Mouse (Mus musculus): Measurements from ENCODE around the gene Tmtc1. TPM values are rescaled to one million over a fixed set of nuclear protein-coding genes. Genes with fewer than 3 reads are reported as not detected.
A peak's percentile ranks its signal among the peaks of the same experiment; 100 is the strongest.

Gene Tmtc1
- total RNA-seq, 2 experiments from 2014 or later: 0.42 to 0.45 TPM

DNA sequence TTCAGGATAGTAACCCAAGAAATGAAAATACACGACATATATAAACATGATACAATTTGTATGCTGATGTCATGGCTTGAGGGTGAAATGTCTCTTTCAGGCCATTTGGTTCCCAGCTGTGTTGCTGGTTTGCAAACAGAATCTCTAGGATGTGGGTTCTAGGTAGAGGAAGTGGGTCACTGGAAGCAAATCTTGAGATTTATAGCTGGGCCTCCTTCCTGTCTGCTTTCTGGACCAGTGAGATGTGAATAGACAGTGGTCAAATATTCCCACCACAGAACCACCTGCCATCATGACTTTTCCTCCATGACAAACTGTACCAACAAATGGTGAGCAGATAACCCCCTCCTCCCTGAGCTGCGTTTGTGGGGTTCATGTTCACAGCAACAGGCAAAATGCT is 186.4 kb downstream of the Tmtc1 start:
- no peak for ATAC-seq (replicated peaks; ENCODE audit: low FRiP score, poor library complexity, severe bottlenecking)

DNA sequence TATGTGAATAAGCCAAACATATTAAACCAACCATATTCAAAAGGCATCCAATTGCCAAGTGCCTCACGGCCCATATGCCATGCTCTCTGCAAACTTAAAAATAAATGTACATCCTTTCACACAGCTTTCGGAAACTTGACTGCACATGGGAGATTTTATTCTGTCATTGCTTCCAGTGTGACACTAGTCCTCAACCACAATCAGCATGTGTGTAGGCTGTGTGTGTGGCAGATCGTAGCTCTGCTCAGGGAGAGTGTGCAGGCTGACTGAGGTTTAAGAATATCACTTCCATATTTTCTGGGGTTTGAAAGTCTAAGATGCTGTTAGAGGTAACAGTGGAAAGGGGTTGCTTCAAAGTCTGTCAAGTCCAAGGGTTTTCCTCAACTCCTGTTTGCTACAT is 188.1 kb downstream of the Tmtc1 start:
- no peak for ATAC-seq (replicated peaks; ENCODE audit: low FRiP score, poor library complexity, severe bottlenecking)

GRCm38 (mm10) chr6:148255395-148256053 is 188.7 kb downstream of the Tmtc1 start:
- no peak for ATAC-seq (replicated peaks; ENCODE audit: low FRiP score, poor library complexity, severe bottlenecking)

- no peak for ATAC-seq (replicated peaks; ENCODE audit: low FRiP score, poor library complexity, severe bottlenecking)
Observed at GRCm38 (mm10) chr6:148249221-148249620, 195.0 kb downstream of the Tmtc1 start.

DNA sequence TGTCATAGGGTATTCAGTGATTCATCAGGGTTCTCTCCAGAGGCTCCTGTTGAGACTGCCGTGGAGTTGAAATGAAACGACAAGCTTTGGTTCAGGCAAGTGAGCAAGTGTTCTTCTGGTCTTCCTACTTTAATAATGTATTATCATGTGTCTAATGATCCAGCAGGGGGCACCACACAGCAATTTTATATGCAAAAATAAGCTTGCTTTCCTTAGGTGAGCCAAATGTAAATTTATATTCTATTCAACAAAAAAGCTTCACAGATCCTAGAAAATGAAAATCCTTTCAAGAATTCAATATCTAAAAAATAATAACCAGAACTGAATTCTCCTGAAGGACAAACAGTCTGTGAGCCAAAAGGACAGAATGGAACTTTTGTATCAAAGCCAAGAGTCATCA is 195.6 kb downstream of the Tmtc1 start:
- no peak for ATAC-seq (replicated peaks; ENCODE audit: low FRiP score, poor library complexity, severe bottlenecking)

- no peak for ATAC-seq (replicated peaks; ENCODE audit: low FRiP score, poor library complexity, severe bottlenecking)
Observed at GRCm38 (mm10) chr6:148246544-148246943, 197.6 kb downstream of the Tmtc1 start.

GRCm38 (mm10) chr6:148244836-148245235 is 199.4 kb downstream of the Tmtc1 start:
- no peak for ATAC-seq (replicated peaks; ENCODE audit: low FRiP score, poor library complexity, severe bottlenecking)

GRCm38 (mm10) chr6:148242304-148242703 is 201.9 kb downstream of the Tmtc1 start:
- no peak for ATAC-seq (replicated peaks; ENCODE audit: low FRiP score, poor library complexity, severe bottlenecking)

DNA sequence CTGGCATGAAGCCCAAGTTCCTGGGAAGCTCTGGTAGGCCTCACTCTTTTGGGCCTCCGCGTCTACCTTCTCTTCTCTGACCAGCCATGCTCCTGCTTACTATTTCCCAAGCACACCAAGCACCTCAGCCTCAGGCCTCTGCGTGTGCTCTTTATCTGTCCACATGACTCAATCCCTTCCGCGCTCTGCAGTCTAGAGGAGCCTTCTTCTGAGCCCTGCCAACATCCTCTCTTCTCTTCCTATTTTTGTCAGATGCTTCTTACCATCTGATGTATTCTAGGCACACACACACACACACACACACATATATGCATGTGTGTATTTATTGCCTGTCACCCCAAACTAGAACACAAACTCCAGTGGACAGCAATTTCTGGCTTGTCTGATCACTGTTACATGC is 202.5 kb downstream of the Tmtc1 start:
- peak; percentile 32; the same call in 1 of the 2 replicates for ATAC-seq (replicated peaks; ENCODE audit: low FRiP score, poor library complexity, severe bottlenecking)

- no peak for ATAC-seq (replicated peaks; ENCODE audit: low FRiP score, poor library complexity, severe bottlenecking)
Observed at GRCm38 (mm10) chr6:148239311-148239710, 204.9 kb downstream of the Tmtc1 start.

DNA sequence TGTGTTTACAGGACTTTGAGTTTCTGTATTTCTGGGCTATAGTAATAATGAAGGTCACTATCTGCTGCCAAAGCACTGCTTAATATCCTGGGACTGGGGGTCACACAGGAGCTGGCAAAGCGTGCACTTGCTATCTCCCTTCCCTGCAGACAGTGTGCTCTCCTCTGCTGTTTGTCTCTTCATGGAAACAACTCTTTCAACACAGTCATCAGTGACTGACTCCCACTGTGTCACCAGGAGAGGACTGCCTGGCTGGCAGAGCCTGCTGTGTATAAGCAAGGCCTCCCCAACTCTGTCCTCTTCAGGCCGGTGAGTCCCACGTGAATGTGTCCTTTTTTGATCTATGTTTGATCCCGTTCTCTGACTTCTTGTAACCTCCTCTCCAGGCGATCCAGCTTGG is 206.7 kb downstream of the Tmtc1 start:
- ATAC-seq (replicated peaks; ENCODE audit: low FRiP score, poor library complexity, severe bottlenecking): no peak

DNA sequence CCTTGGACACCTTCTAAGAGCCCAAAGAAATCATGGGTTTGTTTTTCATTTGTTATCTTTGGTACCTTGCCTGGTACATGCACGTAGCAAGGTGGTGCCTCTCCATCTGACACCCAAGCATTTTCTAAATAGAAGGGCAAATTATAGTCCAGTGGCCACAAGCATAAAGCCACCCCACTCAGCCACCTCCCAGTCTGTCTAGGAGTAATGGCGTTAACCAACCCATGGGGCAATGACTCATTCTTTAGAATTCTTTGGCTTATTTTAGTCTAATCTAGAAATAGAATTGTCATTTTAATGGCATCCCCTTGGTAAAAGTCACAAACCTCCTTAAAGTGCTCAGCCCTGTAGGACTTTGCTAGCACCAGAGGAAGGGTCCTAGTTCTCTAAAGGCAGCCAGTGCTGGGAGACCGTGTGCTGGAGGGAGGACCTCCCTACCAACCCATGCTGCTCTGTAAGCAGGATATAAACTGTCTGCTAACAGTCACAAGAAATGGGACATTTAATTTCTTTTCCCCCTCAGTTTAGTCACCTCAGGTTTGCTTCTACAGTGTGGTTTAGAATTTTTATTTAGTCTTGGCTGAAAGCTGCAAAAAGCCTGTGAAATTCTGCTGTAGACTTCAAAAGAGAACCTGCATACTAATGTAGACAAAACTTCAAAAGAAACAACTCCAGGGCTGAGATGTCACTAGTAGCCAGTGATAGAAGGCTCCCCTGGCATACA is 209.9 kb downstream of the Tmtc1 start:
- no peak for ATAC-seq (replicated peaks; ENCODE audit: low FRiP score, poor library complexity, severe bottlenecking)

GRCm38 (mm10) chr6:148227542-148227941 is 216.6 kb downstream of the Tmtc1 start:
- no peak for ATAC-seq (replicated peaks; ENCODE audit: low FRiP score, poor library complexity, severe bottlenecking)

- ATAC-seq (replicated peaks; ENCODE audit: low FRiP score, poor library complexity, severe bottlenecking): no peak
Observed at GRCm38 (mm10) chr6:148222686-148223085, 221.5 kb downstream of the Tmtc1 start.

DNA sequence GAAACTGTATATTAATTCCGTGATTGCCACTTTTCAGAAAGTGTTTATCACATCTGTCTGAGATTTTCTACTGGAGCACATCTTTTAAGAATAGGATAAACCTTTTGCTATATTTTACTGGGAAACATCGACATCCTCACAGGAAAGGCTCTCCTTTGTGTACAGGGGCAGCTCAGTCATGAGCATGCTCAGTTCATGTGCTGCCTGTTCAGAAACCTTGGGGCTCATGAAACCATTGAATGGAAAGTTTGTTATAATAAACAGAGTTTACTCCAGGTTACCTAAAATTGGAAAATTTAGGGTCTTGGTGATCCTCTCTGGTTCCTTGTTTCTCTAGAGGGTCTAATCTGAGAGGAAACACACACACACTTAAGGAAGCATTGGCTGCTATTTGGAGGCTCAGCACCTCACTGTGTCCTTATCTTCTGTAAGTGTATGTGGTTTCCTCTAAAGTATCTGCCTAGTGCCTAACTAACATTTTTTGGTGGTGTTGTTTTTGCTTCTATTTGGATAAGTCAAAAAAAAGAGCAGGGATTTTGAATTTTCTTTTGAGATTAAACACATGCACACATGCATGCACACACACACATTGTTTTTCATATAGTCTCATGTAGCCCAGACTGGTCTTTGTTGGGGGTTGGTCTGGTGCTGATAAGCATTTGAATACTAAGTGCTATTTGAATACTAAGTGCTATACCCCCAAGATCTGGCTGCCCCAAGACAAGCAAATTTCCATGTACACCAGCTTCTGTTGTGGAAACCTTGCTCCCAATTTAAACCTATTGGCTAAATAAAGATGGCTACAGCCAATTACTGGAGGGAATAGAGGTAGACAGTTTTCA is 225.7 kb downstream of the Tmtc1 start:
- no peak for ATAC-seq (replicated peaks; ENCODE audit: low FRiP score, poor library complexity, severe bottlenecking)

GRCm38 (mm10) chr6:148216752-148217151 is 227.4 kb downstream of the Tmtc1 start:
- no peak for ATAC-seq (replicated peaks; ENCODE audit: low FRiP score, poor library complexity, severe bottlenecking)

- ATAC-seq (replicated peaks; ENCODE audit: low FRiP score, poor library complexity, severe bottlenecking): no peak
Observed at GRCm38 (mm10) chr6:148214765-148215164, 229.4 kb downstream of the Tmtc1 start.

- peak; percentile 90 for ATAC-seq (replicated peaks; ENCODE audit: low FRiP score, poor library complexity, severe bottlenecking)
Observed at GRCm38 (mm10) chr6:148211897-148212680, 232.1 kb downstream of the Tmtc1 start, which contains the start of gene Ergic2. TSS of gene Ergic2 (minus strand) at chr6:148212374.

DNA sequence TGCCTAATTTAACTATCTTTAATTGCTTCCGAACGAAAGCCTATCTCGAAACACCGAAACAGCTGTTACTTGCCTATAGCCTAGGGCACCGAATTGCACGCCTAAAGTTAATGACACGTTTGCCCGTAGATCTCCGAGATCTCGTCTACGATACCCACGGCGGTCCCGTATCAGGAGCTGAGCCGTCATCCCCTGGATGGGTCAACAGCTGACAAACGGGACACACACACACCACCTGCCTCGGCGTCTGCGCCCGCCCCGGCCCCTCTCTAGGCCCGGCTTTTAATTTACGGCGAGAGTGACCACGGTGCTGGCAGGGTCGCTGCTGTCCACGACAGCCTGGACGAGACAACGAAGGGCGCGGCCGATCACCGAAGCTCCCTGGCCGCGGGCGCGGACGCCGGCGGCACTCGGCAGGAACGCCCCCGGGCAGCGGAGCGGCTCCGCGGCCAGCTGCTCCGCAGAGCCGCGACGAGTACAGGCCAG is 232.8 kb downstream of the Tmtc1 start:
- ATAC-seq (replicated peaks; ENCODE audit: low FRiP score, poor library complexity, severe bottlenecking): peak; percentile 58

GRCm38 (mm10) chr6:148207522-148207921 is 236.7 kb downstream of the Tmtc1 start:
- ATAC-seq (replicated peaks; ENCODE audit: low FRiP score, poor library complexity, severe bottlenecking): no peak
